Comparison of ENCODE assay signal across 9 mouse cellular contexts in the genomic region with DNA sequence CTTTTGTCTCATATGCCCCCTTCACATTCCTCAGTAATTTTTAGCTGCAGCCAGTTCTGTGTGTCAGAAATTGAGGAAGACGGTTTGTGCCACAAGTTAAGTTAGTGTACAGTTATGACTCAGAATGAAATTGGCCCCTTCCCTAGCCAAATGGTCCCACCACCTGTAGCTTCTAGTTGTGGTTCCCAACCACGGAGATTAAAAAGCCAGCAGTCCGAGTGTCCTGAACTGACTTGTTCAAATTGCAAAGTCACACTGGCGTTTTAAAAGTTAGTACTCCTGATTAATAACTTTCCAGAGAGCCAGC. TPM values are rescaled to one million over a fixed set of nuclear protein-coding genes. Genes with fewer than 3 reads are reported as not detected.
A peak's percentile ranks its signal among the peaks of the same experiment; 100 is the strongest.
DNase-seq lines count a peak whose midpoint lies in the region; ATAC-seq and TF ChIP-seq lines count a peak whose summit lies in the region.
"Had no signal": no experiment of that assay in that cellular context is flagged by ENCODE, and none has a peak within 500 bp of the region (broad histone marks: within the 10 kb centered on the region; RNA-seq: fewer than 3 reads in every experiment).

No protein-coding gene starts in this region.

- H3K9ac ChIP-seq in forebrain, embryonic 15.5 days (replicated peaks) = peak overlapping the region; percentile 92; the same call in 1 of the 2 replicates
- H3K9ac ChIP-seq in limb, embryonic 15.5 days = peak overlapping the region; percentile 79
- peak overlapping the region; percentile 92; the same call in 1 of the 2 replicates for H3K9ac ChIP-seq in neural tube, embryonic 12.5 days

- 13% methylated on average over 4 of the region's 4 CpGs for WGBS in forebrain, embryonic 15.5 days
- WGBS in limb, embryonic 15.5 days = 4% methylated on average over 4 of the region's 4 CpGs
- 21% methylated on average over 4 of the region's 4 CpGs for WGBS in neural tube, embryonic 12.5 days

- peak overlapping the region; percentile 77 for H3K4me2 ChIP-seq in forebrain, embryonic 15.5 days (replicated peaks)
- peak overlapping the region; percentile 67 for H3K4me2 ChIP-seq in limb, embryonic 15.5 days
- peak overlapping the region; percentile 85 for H3K4me2 ChIP-seq in neural tube, embryonic 12.5 days (replicated peaks)

- no peak for ATAC-seq in forebrain, embryonic 15.5 days (replicated peaks)
- ATAC-seq in limb, embryonic 15.5 days (ENCODE audit: insufficient number of reproducible peaks, low FRiP score, low TSS enrichment, low read depth) = no peak
- no peak for ATAC-seq in neural tube, embryonic 12.5 days (ENCODE audit: low FRiP score, low read depth)

- peaks cover 14% of the 10 kb centered on the region for H3K36me3 ChIP-seq in E14TG2a.4 (ENCODE audit: insufficient read depth, low read length)
- H3K36me3 ChIP-seq in forebrain, embryonic 15.5 days = peaks cover 11% of the 10 kb centered on the region; the same call in 1 of the 2 replicates
- H3K36me3 ChIP-seq in limb, embryonic 15.5 days = peaks cover 6% of the 10 kb centered on the region
- peaks cover 5% of the 10 kb centered on the region; the same call in 1 of the 2 replicates for H3K36me3 ChIP-seq in neural tube, embryonic 12.5 days

- peak overlapping the region; percentile 93 for H3K4me3 ChIP-seq in E14TG2a.4 (replicated peaks; ENCODE audit: low read length)
- peak overlapping the region; percentile 91 for H3K4me3 ChIP-seq in forebrain, embryonic 15.5 days
- H3K4me3 ChIP-seq in limb, embryonic 15.5 days = peak overlapping the region; percentile 83
- peak overlapping the region; percentile 94 for H3K4me3 ChIP-seq in neural tube, embryonic 12.5 days

- H3K4me1 ChIP-seq in E14TG2a.4 (replicated peaks; ENCODE audit: low read depth, low read length) = peaks cover 22% of the 10 kb centered on the region
- H3K4me1 ChIP-seq in forebrain, embryonic 15.5 days = peaks cover 19% of the 10 kb centered on the region
- H3K4me1 ChIP-seq in limb, embryonic 15.5 days = peaks cover 7% of the 10 kb centered on the region
- H3K4me1 ChIP-seq in neural tube, embryonic 12.5 days = peaks cover 10% of the 10 kb centered on the region

- H3K9me3 ChIP-seq in E14TG2a.4 (ENCODE audit: low read length) = no peaks in the 10 kb centered on the region
- H3K9me3 ChIP-seq in forebrain, embryonic 15.5 days = no peaks in the 10 kb centered on the region
- H3K9me3 ChIP-seq in limb, embryonic 15.5 days = no peaks in the 10 kb centered on the region
- no peaks in the 10 kb centered on the region for H3K9me3 ChIP-seq in neural tube, embryonic 12.5 days

- H3K27ac ChIP-seq in forebrain, embryonic 15.5 days (replicated peaks) = no peak overlapping the region
- peak overlapping the region; percentile 98 for H3K27ac ChIP-seq in limb, embryonic 15.5 days
- no peak overlapping the region for H3K27ac ChIP-seq in neural tube, embryonic 12.5 days

- H3K27me3 ChIP-seq in E14TG2a.4 (ENCODE audit: insufficient read depth, low read length) = no peaks in the 10 kb centered on the region
- no peaks in the 10 kb centered on the region for H3K27me3 ChIP-seq in forebrain, embryonic 15.5 days
- no peaks in the 10 kb centered on the region for H3K27me3 ChIP-seq in limb, embryonic 15.5 days
- H3K27me3 ChIP-seq in neural tube, embryonic 12.5 days (replicated peaks) = no peaks in the 10 kb centered on the region
- H3K27me3 ChIP-seq: Patski had no signal

- DNase-seq in embryo, embryonic 10 days (ENCODE audit: low spot score) = peak; percentile 10
- no peak for DNase-seq in embryo, embryonic 9.5 days (ENCODE audit: extremely low spot score)
- no peak for DNase-seq in right cerebral cortex, postnatal 36 days (ENCODE audit: low spot score in 2 of 2)
- DNase-seq in urinary bladder, postnatal 10 days (ENCODE audit: low spot score) = no peak

- TF ChIP-seq CTCF in E14TG2a.4 (conservative IDR thresholded peaks at IDR 0.05; ENCODE audit: low read length) = no peak

RNA-seq across cellular contexts. Expression of gene Phkb, which starts 0.7 kb away (rescaled TPM):
- polyA plus RNA-seq in forebrain, embryonic 15.5 days (2015; fragmentation: Nextera tagmentation; extraction: Ambion mirVana) = 28.0 and 30.1 TPM in 2 replicates
- polyA plus RNA-seq in limb, embryonic 15.5 days (2015; fragmentation: Nextera tagmentation; extraction: Ambion mirVana) = 50.1 and 50.2 TPM in 2 replicates
- polyA plus RNA-seq in neural tube, embryonic 12.5 days (2016; fragmentation: Nextera tagmentation; extraction: Ambion mirVana) = 38.3 and 39.7 TPM in 2 replicates

RNA-seq across cellular contexts. Expression of gene Itfg1, which starts 0.7 kb away (rescaled TPM):
- 147 and 160 TPM in 2 replicates for polyA plus RNA-seq in forebrain, embryonic 15.5 days (2015; fragmentation: Nextera tagmentation; extraction: Ambion mirVana)
- polyA plus RNA-seq in limb, embryonic 15.5 days (2015; fragmentation: Nextera tagmentation; extraction: Ambion mirVana) = 67.1 and 69.0 TPM in 2 replicates
- 119 and 126 TPM in 2 replicates for polyA plus RNA-seq in neural tube, embryonic 12.5 days (2016; fragmentation: Nextera tagmentation; extraction: Ambion mirVana)
